Mouse (Mus musculus): Measurements from ENCODE around the gene Phf3. TPM values are rescaled to one million over a fixed set of nuclear protein-coding genes. Genes with fewer than 3 reads are reported as not detected.

Phf3 gene
- total and polyA plus RNA-seq, 2 experiments from 2014 or later, result 31.6 to 40.9 TPM

DNA sequence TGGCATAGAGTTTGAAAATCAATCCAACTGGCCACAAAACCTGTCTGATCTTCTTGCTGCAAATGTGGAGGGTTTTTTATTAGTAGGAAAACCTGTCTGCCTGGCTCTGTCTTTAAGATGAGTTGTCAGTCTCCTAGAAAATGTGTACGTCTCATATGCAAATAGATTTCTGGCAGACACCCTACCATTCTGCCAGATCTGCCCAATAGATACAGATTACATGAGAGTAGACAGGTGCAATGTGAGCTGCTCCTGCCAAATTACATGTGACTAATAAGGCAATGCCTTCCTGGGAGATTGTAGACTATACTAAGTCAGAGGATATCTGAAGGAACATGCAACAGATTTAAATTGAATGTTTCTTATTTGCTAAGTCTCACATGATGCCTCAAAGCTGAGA is 83.5 kb downstream of the Phf3 start:
- ATAC-seq, result no peak

GRCm38 (mm10) chr1:30789689-30790088 is 84.0 kb downstream of the Phf3 start:
- ATAC-seq (no peak), DNase-seq (ENCODE audit: low spot score) (no peak)
- WGBS, result 71% methylated on average over 1 of the region's 1 CpGs
- Histone ChIP-seq H3K4me1 (ENCODE audit: insufficient read depth, low read length) (no peaks in the 10 kb centered on the region), H3K9me3 (ENCODE audit: low read length) (no peaks in the 10 kb centered on the region), H3K27me3 (ENCODE audit: insufficient read depth, low read length) (no peaks in the 10 kb centered on the region), H3K27ac (no peak overlapping the region), H3K36me3 (ENCODE audit: insufficient read depth, low read length) (no peaks in the 10 kb centered on the region), H3K9ac (replicated peaks; ENCODE audit: low read length) (no peak overlapping the region), H3K4me2 (ENCODE audit: low read depth, low read length) (no peak overlapping the region), H3K4me3 (ENCODE audit: low read length) (no peak overlapping the region)
- TF ChIP-seq CTCF (IDR thresholded peaks at IDR 0.05; ENCODE audit: low read depth), result no peak

More for the DNA sequence above, 83.5 kb downstream of the Phf3 start:
- WGBS, result 53% methylated on average over 1 of the region's 1 CpGs
- Histone ChIP-seq H3K4me3 (ENCODE audit: low read length) (no peak overlapping the region), H3K36me3 (ENCODE audit: insufficient read depth, low read length) (no peaks in the 10 kb centered on the region), H3K27me3 (ENCODE audit: insufficient read depth, low read length) (no peaks in the 10 kb centered on the region), H3K9ac (replicated peaks; ENCODE audit: low read length) (no peak overlapping the region), H3K9me3 (ENCODE audit: low read length) (no peaks in the 10 kb centered on the region), H3K27ac (no peak overlapping the region), H3K4me2 (ENCODE audit: low read depth, low read length) (no peak overlapping the region), H3K4me1 (ENCODE audit: insufficient read depth, low read length) (no peaks in the 10 kb centered on the region)
- TF ChIP-seq CTCF (IDR thresholded peaks at IDR 0.05; ENCODE audit: low read depth), result no peak
- DNase-seq (ENCODE audit: low spot score), result no peak

GRCm38 (mm10) chr1:30789001-30789400 is 84.7 kb downstream of the Phf3 start:
- no peaks in the 10 kb centered on the region for H3K9me3 ChIP-seq (ENCODE audit: low read length)
- H3K4me2 ChIP-seq (ENCODE audit: low read depth, low read length), result no peak overlapping the region
- ATAC-seq (no peak), DNase-seq (ENCODE audit: low spot score) (peak; percentile 31)
- H3K27ac ChIP-seq, result no peak overlapping the region
- no peak overlapping the region for H3K4me3 ChIP-seq (ENCODE audit: low read length)
- H3K9ac ChIP-seq (replicated peaks; ENCODE audit: low read length), result no peak overlapping the region
- WGBS, result 29% methylated on average over 2 of the region's 2 CpGs
- H3K36me3 ChIP-seq (ENCODE audit: insufficient read depth, low read length), result no peaks in the 10 kb centered on the region
- no peaks in the 10 kb centered on the region for H3K4me1 ChIP-seq (ENCODE audit: insufficient read depth, low read length)
- no peak for TF ChIP-seq CTCF (IDR thresholded peaks at IDR 0.05; ENCODE audit: low read depth)
- no peaks in the 10 kb centered on the region for H3K27me3 ChIP-seq (ENCODE audit: insufficient read depth, low read length)

DNA sequence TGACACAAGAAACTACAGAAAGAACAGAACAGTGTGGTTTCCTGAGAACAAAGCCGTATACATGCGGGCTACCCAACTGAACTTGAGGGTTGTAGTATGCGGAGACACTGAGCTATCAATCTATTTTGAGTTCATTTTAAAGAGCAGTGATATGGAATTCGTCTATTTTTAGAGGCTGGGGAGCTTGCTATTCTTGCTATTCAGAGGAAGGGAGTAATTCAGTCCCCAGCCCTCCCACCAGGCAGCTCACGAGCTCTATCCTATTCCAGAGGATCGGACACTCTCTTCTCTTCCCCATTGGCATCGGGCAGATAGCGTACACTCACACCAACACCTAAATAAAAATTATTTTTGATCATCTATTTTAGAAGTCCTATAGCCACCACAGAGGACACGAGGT is 87.1 kb downstream of the Phf3 start:
- Histone ChIP-seq H3K4me2 (ENCODE audit: low read depth, low read length) (no peak overlapping the region), H3K9me3 (ENCODE audit: low read length) (no peaks in the 10 kb centered on the region), H3K27me3 (ENCODE audit: insufficient read depth, low read length) (no peaks in the 10 kb centered on the region), H3K9ac (replicated peaks; ENCODE audit: low read length) (no peak overlapping the region), H3K36me3 (ENCODE audit: insufficient read depth, low read length) (no peaks in the 10 kb centered on the region), H3K4me3 (ENCODE audit: low read length) (no peak overlapping the region), H3K4me1 (ENCODE audit: insufficient read depth, low read length) (no peaks in the 10 kb centered on the region), H3K27ac (no peak overlapping the region)
- no peak for TF ChIP-seq CTCF (IDR thresholded peaks at IDR 0.05; ENCODE audit: low read depth)
- ATAC-seq (no peak), DNase-seq (ENCODE audit: low spot score) (no peak)
- 84% methylated on average over 9 of the region's 9 CpGs for WGBS

DNA sequence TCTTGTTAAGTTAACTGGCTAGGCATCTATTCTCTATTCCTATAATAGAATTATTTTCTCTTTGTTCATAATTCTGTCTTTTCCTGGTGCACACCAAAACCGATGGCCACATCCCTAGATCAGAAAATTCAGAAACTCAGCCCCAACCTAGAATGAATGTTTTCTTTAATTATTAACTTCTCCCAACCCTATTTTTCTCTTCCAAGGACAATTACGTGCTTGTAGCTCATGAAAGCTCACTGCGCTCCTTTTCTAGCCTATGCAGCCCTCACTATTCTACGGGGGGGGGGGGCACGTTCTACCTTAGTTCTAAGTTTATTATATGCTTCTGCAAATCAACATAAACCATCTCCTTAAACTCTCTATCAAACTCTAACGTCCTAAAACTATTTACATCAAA is 90.0 kb downstream of the Phf3 start:
- no peak for TF ChIP-seq CTCF (IDR thresholded peaks at IDR 0.05; ENCODE audit: low read depth)
- no peaks in the 10 kb centered on the region for H3K27me3 ChIP-seq (ENCODE audit: insufficient read depth, low read length)
- WGBS, result 81% methylated on average over 6 of the region's 6 CpGs
- ATAC-seq (no peak), DNase-seq (ENCODE audit: low spot score) (no peak)
- H3K4me1 ChIP-seq (ENCODE audit: insufficient read depth, low read length), result no peaks in the 10 kb centered on the region
- no peak overlapping the region for H3K4me2 ChIP-seq (ENCODE audit: low read depth, low read length)
- no peaks in the 10 kb centered on the region for H3K36me3 ChIP-seq (ENCODE audit: insufficient read depth, low read length)
- no peak overlapping the region for H3K27ac ChIP-seq
- no peaks in the 10 kb centered on the region for H3K9me3 ChIP-seq (ENCODE audit: low read length)
- no peak overlapping the region for H3K4me3 ChIP-seq (ENCODE audit: low read length)
- H3K9ac ChIP-seq (replicated peaks; ENCODE audit: low read length), result no peak overlapping the region

- Histone ChIP-seq H3K9me3 (ENCODE audit: low read length) (no peaks in the 10 kb centered on the region), H3K36me3 (ENCODE audit: insufficient read depth, low read length) (no peaks in the 10 kb centered on the region), H3K27ac (no peak overlapping the region), H3K9ac (replicated peaks; ENCODE audit: low read length) (no peak overlapping the region), H3K4me3 (ENCODE audit: low read length) (no peak overlapping the region), H3K4me2 (ENCODE audit: low read depth, low read length) (no peak overlapping the region), H3K27me3 (ENCODE audit: insufficient read depth, low read length) (no peaks in the 10 kb centered on the region), H3K4me1 (ENCODE audit: insufficient read depth, low read length) (no peaks in the 10 kb centered on the region)
- DNase-seq (ENCODE audit: low spot score) (peak; percentile 37), ATAC-seq (no peak)
- peak; percentile 67 for TF ChIP-seq CTCF (IDR thresholded peaks at IDR 0.05; ENCODE audit: low read depth)
- 41% methylated on average over 6 of the region's 6 CpGs for WGBS
Measured at GRCm38 (mm10) chr1:30780293-30780692, 93.4 kb downstream of the Phf3 start.

DNA sequence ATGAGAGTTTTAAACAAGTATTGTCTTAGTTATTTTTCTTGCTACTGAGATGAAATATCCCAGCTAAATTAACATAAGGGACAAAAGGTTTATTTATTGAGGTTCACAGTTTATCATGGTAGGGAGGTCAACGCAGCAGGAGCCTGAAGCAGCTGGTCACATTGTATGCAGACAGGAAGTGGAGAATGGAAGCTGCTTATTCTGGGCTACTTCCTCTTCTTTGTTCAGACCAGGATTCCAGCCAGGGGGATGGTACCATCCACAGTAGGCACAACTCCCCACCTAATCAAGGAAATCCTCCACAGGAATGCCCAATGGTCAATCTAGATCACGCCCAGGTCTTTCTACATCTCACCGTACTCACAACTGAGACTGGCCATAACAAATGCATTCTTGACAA is 94.2 kb downstream of the Phf3 start:
- no peaks in the 10 kb centered on the region for H3K9me3 ChIP-seq (ENCODE audit: low read length)
- H3K27ac ChIP-seq, result no peak overlapping the region
- H3K4me2 ChIP-seq (ENCODE audit: low read depth, low read length), result no peak overlapping the region
- ATAC-seq (no peak), DNase-seq (ENCODE audit: low spot score) (no peak)
- no peak overlapping the region for H3K9ac ChIP-seq (replicated peaks; ENCODE audit: low read length)
- no peak for TF ChIP-seq CTCF (IDR thresholded peaks at IDR 0.05; ENCODE audit: low read depth)
- H3K4me1 ChIP-seq (ENCODE audit: insufficient read depth, low read length), result no peaks in the 10 kb centered on the region
- WGBS, result 94% methylated on average over 3 of the region's 3 CpGs
- H3K27me3 ChIP-seq (ENCODE audit: insufficient read depth, low read length), result no peaks in the 10 kb centered on the region
- H3K36me3 ChIP-seq (ENCODE audit: insufficient read depth, low read length), result no peaks in the 10 kb centered on the region
- no peak overlapping the region for H3K4me3 ChIP-seq (ENCODE audit: low read length)

Measured in hindbrain, postnatal 0 days (tissue).